Mouse (Mus musculus) CD8-positive naive resting alpha-beta T cell, adult 2 months (primary cell): ENCODE measurements around the gene Qprt.
"Not testable (repeated sequence)": the region's sequence is repeated elsewhere in the genome, so short reads cannot be mapped to it uniquely, and the experiment has no call there.

Experiments
- DNase-seq, 2 experiments: peaks; one replicate each; pipeline ENCODE4 v3.0.0; 2022; ENCODE audit warnings: low read depth in 2 of 2, low spot score in 2 of 2

The Qprt gene

GRCm38 (mm10) chr7:127099528-127099927 lies 22.5 kb downstream of the Qprt start:
- DNase-seq = no peak

GRCm38 (mm10) chr7:127098950-127099349 lies 23.1 kb downstream of the Qprt start:
- DNase-seq = no peak

- DNase-seq = no peak
These were observed 23.5 kb downstream of the Qprt start for GRCm38 (mm10) chr7:127098521-127098920.

- DNase-seq = no peak
These were observed 25.6 kb downstream of the Qprt start for GRCm38 (mm10) chr7:127096456-127096855.

GRCm38 (mm10) chr7:127093914-127094313 lies 28.1 kb downstream of the Qprt start:
- no peak for DNase-seq

- peak; percentile 98 to 99 for DNase-seq
These were observed 30.7 kb downstream of the Qprt start, which contains the start of gene AI467606 for GRCm38 (mm10) chr7:127091114-127091896. AI467606 (plus strand) TSS chr7:127091359.

- no peak for DNase-seq
These were observed 31.6 kb downstream of the Qprt start for GRCm38 (mm10) chr7:127090154-127091113.

GRCm38 (mm10) chr7:127088901-127089845 lies 32.9 kb downstream of the Qprt start:
- no peak for DNase-seq

GRCm38 (mm10) chr7:127088083-127088482 lies 33.9 kb downstream of the Qprt start:
- DNase-seq = no peak

GRCm38 (mm10) chr7:127087278-127088010 lies 34.6 kb downstream of the Qprt start, which contains the start of gene Zg16:
Zg16 (minus strand) TSS chr7:127087328.
- not testable (repeated sequence) for DNase-seq

GRCm38 (mm10) chr7:127085751-127086150 lies 36.3 kb downstream of the Qprt start:
- DNase-seq = not testable (repeated sequence)

GRCm38 (mm10) chr7:127084794-127085193 lies 37.2 kb downstream of the Qprt start:
- DNase-seq = no peak

GRCm38 (mm10) chr7:127083689-127084088 lies 38.3 kb downstream of the Qprt start:
- no peak for DNase-seq

- no peak for DNase-seq
These were observed 39.0 kb downstream of the Qprt start for GRCm38 (mm10) chr7:127082995-127083394.

GRCm38 (mm10) chr7:127082271-127082670 lies 39.8 kb downstream of the Qprt start:
- no peak for DNase-seq

GRCm38 (mm10) chr7:127080045-127080444 lies 42.0 kb downstream of the Qprt start:
- DNase-seq = no peak

GRCm38 (mm10) chr7:127077692-127078091 lies 44.3 kb downstream of the Qprt start:
- no peak for DNase-seq

GRCm38 (mm10) chr7:127076188-127076587 lies 45.8 kb downstream of the Qprt start:
- DNase-seq = no peak

- DNase-seq = no peak
These were observed 48.8 kb downstream of the Qprt start for GRCm38 (mm10) chr7:127073221-127073620.

- no peak for DNase-seq
These were observed 51.1 kb downstream of the Qprt start for GRCm38 (mm10) chr7:127070871-127071413.
